Mouse (Mus musculus) small intestine, adult 2 months (tissue): ENCODE measurements around the gene Ffar3. TPM values are rescaled to one million over a fixed set of nuclear protein-coding genes. Genes with fewer than 3 reads are reported as not detected.

Source experiments
- H3K27ac ChIP-seq: fragments of 200-500 bp; 2 replicates; pipeline ENCODE4 v1.5.1; 2012; ENCODE audit warnings: low read depth, low read length, control low read depth, inconsistent platforms; ENCODE audit not compliant: insufficient read depth
- H3K27me3 ChIP-seq: fragments of 200-500 bp; 2 replicates; pipeline ENCODE4 v1.6.1; 2012; ENCODE audit warnings: mild to moderate bottlenecking, moderate library complexity, low read length, inconsistent platforms; ENCODE audit not compliant: control insufficient read depth, insufficient read depth
- H3K36me3 ChIP-seq: fragments of 200-500 bp; 2 replicates; pipeline ENCODE4 v1.6.1; 2012; ENCODE audit warnings: mild to moderate bottlenecking, low read length, control low read depth, inconsistent platforms; ENCODE audit not compliant: control insufficient read depth, insufficient read depth
- H3K4me1 ChIP-seq: fragments of 200-500 bp; 2 replicates; pipeline ENCODE4 v1.6.1; 2012; ENCODE audit warnings: low read length, inconsistent platforms, mixed read lengths; ENCODE audit not compliant: control insufficient read depth, insufficient read depth, insufficient read length
- H3K4me3 ChIP-seq: fragments of 200-500 bp; 2 replicates; pipeline ENCODE4 v1.5.1; 2012; ENCODE audit warnings: low read depth, mild to moderate bottlenecking, control low read depth, inconsistent platforms, low read length, moderate library complexity
- CTCF ChIP-seq: fragments of 200-500 bp; IDR thresholded peaks from 2 replicates; pipeline ENCODE4 v1.5.1; 2012; ENCODE audit warnings: low read depth, mild to moderate bottlenecking, control low read depth, inconsistent platforms, low read length, moderate library complexity, mixed read lengths; ENCODE audit not compliant: insufficient replicate concordance, insufficient read length; ENCODE audit errors: extremely low read depth
- POLR2A ChIP-seq: fragments of 200-500 bp; IDR thresholded peaks from 2 replicates; pipeline ENCODE4 v1.6.1; 2012; ENCODE audit warnings: low read depth, mild to moderate bottlenecking, control low read depth, inconsistent platforms, low read length, moderate library complexity
- WGBS: fragments of 180-500 bp; shearing (Covaris S2); methylation state at CpG from one replicate; pipeline ENCODE4 v1.1.7; 2018; 5-methylcytosine and 5-hydroxymethylcytosine counted together
- polyA plus RNA-seq: library from polyadenylated mRNA; depleted of rRNA; stranded (reverse); fragments of >200 nt; gene quantifications from 2 replicates; pipeline ENCODE4 v1.2.3, GENCODE M21; 2012

Ffar3 gene
- polyA plus RNA-seq, 1 experiment: 3.5 TPM

- TF ChIP-seq CTCF: no peak
- TF ChIP-seq POLR2A: no peak
- peak overlapping the region; percentile 42; the same call in 1 of the 2 replicates for H3K27ac ChIP-seq
- no peaks in the 10 kb centered on the region for H3K36me3 ChIP-seq
- H3K4me1 ChIP-seq: peaks cover 2% of the 10 kb centered on the region; the same call in 1 of the 2 replicates
- WGBS: 78% methylated on average over 14 of the region's 14 CpGs
- H3K4me3 ChIP-seq: no peak overlapping the region
- no peaks in the 10 kb centered on the region for H3K27me3 ChIP-seq
These were observed 31.7 kb upstream of the Ffar3 start for GRCm38 (mm10) chr7:30887568-30888188.

GRCm38 (mm10) chr7:30886852-30887251, 30.9 kb upstream of the Ffar3 start:
- H3K4me3 ChIP-seq: no peak overlapping the region
- H3K27me3 ChIP-seq: no peaks in the 10 kb centered on the region
- peaks cover 2% of the 10 kb centered on the region; the same call in 1 of the 2 replicates for H3K4me1 ChIP-seq
- 0 out of 2 replicates have a peak overlapping the region, but pooled peaks have one; percentile 12 for H3K27ac ChIP-seq
- H3K36me3 ChIP-seq: no peaks in the 10 kb centered on the region
- WGBS: 78% methylated on average over 4 of the region's 4 CpGs
- TF ChIP-seq POLR2A (no peak), CTCF (no peak)

DNA sequence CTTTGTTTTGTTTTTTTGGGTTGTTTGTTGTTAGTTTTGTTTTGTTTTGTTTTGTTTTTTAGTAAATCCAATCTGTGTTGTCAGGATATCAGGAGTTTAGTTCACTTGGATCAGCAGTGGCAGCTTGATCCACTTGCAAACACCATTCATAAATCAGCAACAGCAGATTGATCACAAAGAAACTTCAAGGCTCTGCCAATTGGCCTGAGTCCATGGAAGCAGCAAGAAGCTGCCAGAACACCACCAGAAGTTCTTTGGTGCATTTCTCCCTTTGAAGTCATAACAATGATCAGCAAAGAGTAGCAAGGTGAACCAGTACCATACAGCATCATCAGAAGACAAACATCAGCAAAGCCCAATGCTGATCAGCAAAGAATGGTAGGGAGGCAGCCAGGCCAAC, 28.1 kb upstream of the Ffar3 start:
- TF ChIP-seq CTCF (no peak), POLR2A (no peak)
- no peaks in the 10 kb centered on the region for H3K36me3 ChIP-seq
- no peak overlapping the region for H3K27ac ChIP-seq
- H3K27me3 ChIP-seq: no peaks in the 10 kb centered on the region
- no peak overlapping the region for H3K4me3 ChIP-seq
- no peaks in the 10 kb centered on the region for H3K4me1 ChIP-seq

DNA sequence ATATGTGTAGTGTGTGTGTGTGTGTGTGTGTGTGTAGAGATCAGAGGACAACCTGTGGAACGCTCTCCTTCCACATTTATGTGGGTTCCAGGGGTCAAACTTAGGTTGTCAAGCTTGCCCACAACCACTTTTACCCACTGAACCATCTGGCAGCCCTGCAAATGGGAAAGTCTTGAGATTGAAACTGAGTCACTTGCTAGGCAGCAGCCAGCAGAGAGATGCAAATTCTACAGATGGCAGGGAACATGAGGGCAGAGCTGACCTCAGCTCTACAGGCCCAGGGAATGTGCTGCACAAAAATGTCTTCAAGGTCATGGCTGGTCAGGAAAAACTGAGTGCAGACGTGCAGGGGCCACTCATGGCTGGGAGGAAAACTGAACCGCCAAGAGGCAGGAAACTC, 25.4 kb upstream of the Ffar3 start:
- no peaks in the 10 kb centered on the region for H3K27me3 ChIP-seq
- H3K4me3 ChIP-seq: no peak overlapping the region
- no peaks in the 10 kb centered on the region for H3K4me1 ChIP-seq
- H3K36me3 ChIP-seq: no peaks in the 10 kb centered on the region
- H3K27ac ChIP-seq: no peak overlapping the region
- TF ChIP-seq POLR2A (no peak), CTCF (no peak)
- WGBS: 76% methylated on average over 3 of the region's 3 CpGs

GRCm38 (mm10) chr7:30880176-30880575, 24.2 kb upstream of the Ffar3 start, which contains the start of gene Cd22:
Gene Cd22 (minus strand): TSS chr7:30880342.
- 42% methylated on average over 7 of the region's 7 CpGs for WGBS
- TF ChIP-seq POLR2A: no peak
- no peak for TF ChIP-seq CTCF
- H3K4me3 ChIP-seq: peak within 1 kb of the TSS; percentile 46
- no peaks in the 10 kb centered on the region for H3K4me1 ChIP-seq
- 0 out of 2 replicates have a peak within 1 kb of the TSS, but pooled peaks have one; percentile 11 for H3K27ac ChIP-seq
- H3K27me3 ChIP-seq: no peaks in the 10 kb centered on the region
- H3K36me3 ChIP-seq: no peaks in the 10 kb centered on the region

DNA sequence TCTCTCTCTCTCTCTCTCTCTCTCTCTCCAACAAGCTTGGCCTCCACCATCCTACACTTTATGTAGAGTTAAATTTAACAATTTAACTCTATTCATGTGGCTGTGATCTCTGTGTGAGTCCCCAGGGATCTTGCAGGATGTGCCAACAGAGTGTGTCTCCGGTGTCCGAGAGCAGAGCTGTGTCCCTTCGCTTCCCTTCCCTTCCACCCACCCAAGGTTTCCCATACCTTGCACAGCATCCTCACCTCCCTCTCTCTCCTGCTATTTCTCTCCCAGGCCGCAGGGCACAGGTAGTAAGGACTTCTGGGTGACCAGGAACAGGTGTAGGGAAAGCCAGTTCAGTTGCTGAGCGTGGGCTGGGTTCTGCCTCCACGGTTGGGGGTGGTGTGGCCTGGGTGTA, 23.0 kb upstream of the Ffar3 start:
- Histone ChIP-seq H3K4me1 (no peaks in the 10 kb centered on the region), H3K27ac (0 out of 2 replicates have a peak overlapping the region, but pooled peaks have one; percentile 11), H3K4me3 (peak overlapping the region; percentile 46), H3K36me3 (no peaks in the 10 kb centered on the region), H3K27me3 (no peaks in the 10 kb centered on the region)
- TF ChIP-seq CTCF (no peak), POLR2A (no peak)
- WGBS: 83% methylated on average over 6 of the region's 6 CpGs

GRCm38 (mm10) chr7:30873083-30873482, 17.1 kb upstream of the Ffar3 start:
- peak overlapping the region; percentile 19 for H3K4me3 ChIP-seq
- H3K4me1 ChIP-seq: peaks cover 3% of the 10 kb centered on the region; the same call in 1 of the 2 replicates
- no peaks in the 10 kb centered on the region for H3K27me3 ChIP-seq
- no peak overlapping the region for H3K27ac ChIP-seq
- peak; percentile 72; the same call in 1 of the 2 replicates for TF ChIP-seq CTCF
- TF ChIP-seq POLR2A: no peak
- no peaks in the 10 kb centered on the region for H3K36me3 ChIP-seq
- 13% methylated on average over 15 of the region's 15 CpGs for WGBS
